Comparison of ENCODE assay signal across 17 mouse cellular contexts in genomic region chr3:147298065-147298464, GRCm38 (mm10).
DNase-seq lines count a peak whose midpoint lies in the region; ATAC-seq lines count a peak whose summit lies in the region.
"Had no signal": no experiment of that assay in that cellular context is flagged by ENCODE, and none has a peak within 500 bp of the region (broad histone marks: within the 10 kb centered on the region; RNA-seq: fewer than 3 reads in every experiment).

No protein-coding gene starts in this region.

- H3K27me3 ChIP-seq in lung, embryonic 16.5 days (ENCODE audit: control insufficient read depth, insufficient read depth, low read depth, low read length), result no peaks in the 10 kb centered on the region
- H3K27me3 ChIP-seq: forebrain, embryonic 13.5 days; limb, embryonic 15.5 days had no signal

- DNase-seq in heart, adult 11 months, result peak; percentile 89
- DNase-seq in heart, postnatal 14 days, result no peak
- DNase-seq in lung, postnatal 25 days (ENCODE audit: low spot score), result no peak
- DNase-seq in ES-CJ7 (ENCODE audit: low read depth, low spot score), result peak; percentile 88
- DNase-seq in WW6 (ENCODE audit: low read depth, low spot score), result peak; percentile 42
- no peak for DNase-seq in right cerebral cortex, postnatal 25 days
- DNase-seq in kidney, adult 8-10 months, result no peak
- DNase-seq: cerebellum, postnatal 10 days; heart, postnatal 36 days; kidney, postnatal 25 days; layer of hippocampus, adult 9-11 months; lung, postnatal 14 days; thymus, postnatal 25 days had no signal

- no peak overlapping the region for H3K4me2 ChIP-seq in lung, embryonic 16.5 days (ENCODE audit: low read depth, low read length)
- H3K4me2 ChIP-seq: forebrain, embryonic 13.5 days; limb, embryonic 15.5 days had no signal

- WGBS in lung, embryonic 16.5 days, result 12% methylated on average over 9 of the region's 9 CpGs

- H3K9ac ChIP-seq in lung, embryonic 16.5 days (ENCODE audit: low read length), result no peak overlapping the region
- H3K9ac ChIP-seq: forebrain, embryonic 13.5 days; limb, embryonic 15.5 days had no signal

- intact Hi-C loops in heart, postnatal 14 days (cut with DNase I), result no loop called here

- 0 out of 2 replicates have a peak, but pooled peaks cover 2% of the 10 kb centered on the region for H3K4me1 ChIP-seq in lung, embryonic 16.5 days (replicated peaks; ENCODE audit: control insufficient read depth, insufficient read depth, low read length)
- H3K4me1 ChIP-seq: forebrain, embryonic 13.5 days; limb, embryonic 15.5 days had no signal

- ATAC-seq in lung, embryonic 16.5 days (ENCODE audit: low read depth), result peak; percentile 51; the same call in 1 of the 2 replicates
- ATAC-seq: forebrain, embryonic 13.5 days; intestine, postnatal 0 days had no signal

- no peak overlapping the region for H3K27ac ChIP-seq in lung, embryonic 16.5 days (ENCODE audit: low read length)
- H3K27ac ChIP-seq: forebrain, embryonic 13.5 days; limb, embryonic 15.5 days had no signal

- no peaks in the 10 kb centered on the region for H3K36me3 ChIP-seq in lung, embryonic 16.5 days (ENCODE audit: control insufficient read depth, insufficient read depth, low read length)
- H3K36me3 ChIP-seq: limb, embryonic 15.5 days had no signal

- H3K9me3 ChIP-seq in lung, embryonic 16.5 days (ENCODE audit: control insufficient read depth, low read length), result no peaks in the 10 kb centered on the region
- H3K9me3 ChIP-seq: forebrain, embryonic 13.5 days; limb, embryonic 15.5 days had no signal

- H3K4me3 ChIP-seq in lung, embryonic 16.5 days (ENCODE audit: low read length), result no peak overlapping the region
- H3K4me3 ChIP-seq: forebrain, embryonic 13.5 days; limb, embryonic 15.5 days had no signal

Comparison
In these comparisons a context has a peak if more than half of its experiments do, and no peak if none do; other contexts are left out.
1. DNase-seq: peak in heart, adult 11 months (single experiment), ES-CJ7 (single experiment) and WW6 (single experiment); none in heart, postnatal 14 days (0 of 2), lung, postnatal 25 days (single experiment), right cerebral cortex, postnatal 25 days (single experiment) and kidney, adult 8-10 months (0 of 2).